Mouse (Mus musculus) hindbrain, embryonic 12.5 days (tissue): ENCODE measurements around the gene B430218F22Rik. TPM values are rescaled to one million over a fixed set of nuclear protein-coding genes. Genes with fewer than 3 reads are reported as not detected.

ENCODE experiments used
- ATAC-seq: fragments of 200-750 bp; cut with Nextera tagmentation; 2 replicates; pipeline ENCODE4 v1.8.0; 2017; ENCODE audit warnings: moderate TSS enrichment; ENCODE audit not compliant: low FRiP score
- H3K27ac ChIP-seq: fragments of 300-500 bp; sonication (generic); 2 replicates; pipeline ENCODE4 v1.5.1; 2016; ENCODE audit warnings: mild to moderate bottlenecking
- H3K27me3 ChIP-seq: fragments of 300-500 bp; sonication (generic); 2 replicates; pipeline ENCODE4 v1.6.1; 2016; ENCODE audit warnings: mild to moderate bottlenecking
- H3K36me3 ChIP-seq: fragments of 300-500 bp; sonication (generic); 2 replicates; pipeline ENCODE4 v1.6.1; 2016; ENCODE audit warnings: mild to moderate bottlenecking
- H3K4me1 ChIP-seq: fragments of 300-500 bp; sonication (generic); 2 replicates; pipeline ENCODE4 v1.6.1; 2016
- H3K4me2 ChIP-seq: fragments of 300-500 bp; sonication (generic); replicated peaks from 2 replicates; pipeline ENCODE4 v1.6.1; 2016; ENCODE audit warnings: mild to moderate bottlenecking
- H3K4me3 ChIP-seq: fragments of 300-500 bp; sonication (generic); 2 replicates; pipeline ENCODE4 v1.5.1; 2016; ENCODE audit warnings: mild to moderate bottlenecking
- H3K9ac ChIP-seq: fragments of 300-500 bp; sonication (generic); 2 replicates; pipeline ENCODE4 v1.6.1; 2016; ENCODE audit warnings: mild to moderate bottlenecking, moderate library complexity
- H3K9me3 ChIP-seq: fragments of 300-500 bp; sonication (generic); replicated peaks from 2 replicates; pipeline ENCODE4 v1.6.1; 2016; ENCODE audit warnings: mild to moderate bottlenecking
- WGBS: fragments of 180-500 bp; shearing (Covaris S2); methylation state at CpG from one replicate; pipeline ENCODE4 v1.1.7; 2016; 5-methylcytosine and 5-hydroxymethylcytosine counted together
- polyA plus RNA-seq: library from polyadenylated mRNA; unstranded; fragments of >200 nt; fragmentation: Nextera tagmentation; extraction: Ambion mirVana; gene quantifications from 2 replicates; pipeline ENCODE4 v1.2.1, GENCODE M21; 2016

Gene B430218F22Rik
- polyA plus RNA-seq, 1 experiment from 2014 or later, result 1.9 TPM

DNA sequence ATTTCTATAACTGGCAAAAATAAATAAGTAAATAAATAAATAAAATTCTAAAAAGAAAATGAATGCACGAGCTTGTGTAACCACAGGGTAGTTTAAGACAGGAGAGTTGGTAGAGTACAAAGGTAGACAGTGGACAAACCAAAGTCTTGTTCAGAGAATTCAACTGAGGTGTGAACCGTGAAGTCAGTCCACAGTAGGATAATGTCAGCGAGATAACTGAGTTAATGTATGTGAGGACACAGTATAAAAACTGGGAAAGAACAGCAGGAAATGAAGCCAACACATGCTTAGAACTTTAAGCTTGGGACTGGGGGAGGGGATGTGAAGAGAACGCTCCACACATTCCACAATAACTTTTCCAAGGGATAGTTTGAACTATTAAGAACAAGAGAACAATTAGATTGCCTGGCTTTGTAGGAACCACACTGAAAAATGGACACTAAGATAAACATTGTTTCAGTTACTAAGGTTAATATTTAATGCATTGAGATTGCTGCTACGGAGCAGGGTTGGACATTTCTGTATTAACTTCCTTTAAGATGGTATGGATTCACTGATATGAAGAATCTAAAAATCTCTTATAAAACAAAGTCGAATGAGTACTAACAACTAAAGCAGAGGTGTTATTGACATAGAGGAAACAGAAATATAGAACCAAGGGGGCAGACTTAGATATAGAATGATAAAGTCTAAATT lies 25.0 kb downstream of the B430218F22Rik start:
- H3K9ac ChIP-seq, result no peak overlapping the region
- ATAC-seq, result no peak
- 80% methylated on average over 6 of the region's 6 CpGs for WGBS
- no peak overlapping the region for H3K4me3 ChIP-seq
- H3K36me3 ChIP-seq, result no peaks in the 10 kb centered on the region
- no peaks in the 10 kb centered on the region for H3K9me3 ChIP-seq
- no peaks in the 10 kb centered on the region for H3K27me3 ChIP-seq
- H3K27ac ChIP-seq, result no peak overlapping the region
- no peak overlapping the region for H3K4me2 ChIP-seq
- no peaks in the 10 kb centered on the region for H3K4me1 ChIP-seq

DNA sequence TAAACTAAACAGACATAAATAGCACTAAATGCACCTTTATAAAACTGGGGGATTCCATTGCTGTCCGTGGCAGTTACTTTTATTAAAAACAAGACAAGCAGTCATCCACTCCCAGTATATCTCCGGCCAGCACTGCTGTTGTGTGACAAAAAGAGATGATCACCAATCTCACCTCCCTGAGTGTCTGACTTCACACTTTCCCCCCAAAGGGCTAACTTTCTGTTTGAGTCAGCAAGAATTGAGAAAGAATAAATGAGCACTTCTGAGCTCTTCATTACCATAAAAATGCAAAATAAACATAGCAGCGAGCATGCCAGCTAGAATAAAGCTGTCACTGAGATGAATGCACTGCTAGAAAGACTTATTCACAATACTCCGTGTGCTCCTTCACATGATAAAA lies 31.7 kb downstream of the B430218F22Rik start:
- H3K9ac ChIP-seq, result no peak overlapping the region
- no peaks in the 10 kb centered on the region for H3K36me3 ChIP-seq
- no peak for ATAC-seq
- no peak overlapping the region for H3K4me2 ChIP-seq
- H3K9me3 ChIP-seq, result no peaks in the 10 kb centered on the region
- H3K27ac ChIP-seq, result no peak overlapping the region
- 35% methylated on average over 4 of the region's 4 CpGs for WGBS
- no peaks in the 10 kb centered on the region for H3K4me1 ChIP-seq
- H3K27me3 ChIP-seq, result no peaks in the 10 kb centered on the region
- H3K4me3 ChIP-seq, result no peak overlapping the region

GRCm38 (mm10) chr13:118420408-118420807 lies 34.0 kb downstream of the B430218F22Rik start:
- Histone ChIP-seq H3K27me3 (no peaks in the 10 kb centered on the region), H3K27ac (no peak overlapping the region), H3K4me3 (no peak overlapping the region), H3K9me3 (no peaks in the 10 kb centered on the region), H3K4me1 (no peaks in the 10 kb centered on the region), H3K36me3 (no peaks in the 10 kb centered on the region), H3K9ac (no peak overlapping the region), H3K4me2 (no peak overlapping the region)
- no peak for ATAC-seq
- 85% methylated on average over 1 of the region's 1 CpGs for WGBS

GRCm38 (mm10) chr13:118420847-118421246 lies 34.4 kb downstream of the B430218F22Rik start:
- H3K4me1 ChIP-seq, result no peaks in the 10 kb centered on the region
- H3K4me2 ChIP-seq, result no peak overlapping the region
- H3K9ac ChIP-seq, result no peak overlapping the region
- H3K4me3 ChIP-seq, result no peak overlapping the region
- no peaks in the 10 kb centered on the region for H3K36me3 ChIP-seq
- no peaks in the 10 kb centered on the region for H3K9me3 ChIP-seq
- no peaks in the 10 kb centered on the region for H3K27me3 ChIP-seq
- H3K27ac ChIP-seq, result no peak overlapping the region
- 89% methylated on average over 1 of the region's 1 CpGs for WGBS
- ATAC-seq, result no peak

Other genes with a start within 250 kb of the B430218F22Rik start
- 29.9 and 31.3 TPM in 2 replicates for gene Mrps30, start 622 bp downstream of the B430218F22Rik start, polyA plus RNA-seq